Mouse (Mus musculus): ENCODE results near the gene Vcp.
"Not testable (repeated sequence)": the region's sequence is repeated elsewhere in the genome, so short reads cannot be mapped to it uniquely, and the experiment has no call there.

The Vcp gene

GRCm38 (mm10) chr4:43029749-43030148, 29.4 kb upstream of the Vcp start:
- no peak for DNase-seq (ENCODE audit: low spot score)

- DNase-seq (ENCODE audit: low spot score), result no peak
Measured at GRCm38 (mm10) chr4:43029121-43029520, 28.8 kb upstream of the Vcp start.

GRCm38 (mm10) chr4:43025084-43025960, 25.0 kb upstream of the Vcp start, which contains the start of gene Pigo:
TSS of gene Pigo (minus strand) at chr4:43025819.
- DNase-seq (ENCODE audit: low spot score), result peak; percentile 84

GRCm38 (mm10) chr4:43024673-43025072, 24.4 kb upstream of the Vcp start:
- no peak for DNase-seq (ENCODE audit: low spot score)

- DNase-seq (ENCODE audit: low spot score), result no peak
Measured at GRCm38 (mm10) chr4:43021341-43021740, 21.0 kb upstream of the Vcp start.

GRCm38 (mm10) chr4:43020876-43021275, 20.6 kb upstream of the Vcp start:
- no peak for DNase-seq (ENCODE audit: low spot score)

- DNase-seq (ENCODE audit: low spot score), result no peak
Measured at GRCm38 (mm10) chr4:43019641-43020465, 19.5 kb upstream of the Vcp start.

- DNase-seq (ENCODE audit: low spot score), result no peak
Measured at GRCm38 (mm10) chr4:43019176-43019575, 18.9 kb upstream of the Vcp start.

- DNase-seq (ENCODE audit: low spot score), result no peak
Measured at GRCm38 (mm10) chr4:43018156-43018555, 17.8 kb upstream of the Vcp start.

GRCm38 (mm10) chr4:43012091-43012490, 11.8 kb upstream of the Vcp start:
- no peak for DNase-seq (ENCODE audit: low spot score)

GRCm38 (mm10) chr4:43010161-43011038, 10.1 kb upstream of the Vcp start, which contains the start of gene Fancg:
TSS of gene Fancg (minus strand) at chr4:43010506.
- peak; percentile 71 for DNase-seq (ENCODE audit: low spot score)

GRCm38 (mm10) chr4:43005765-43006164, 5.5 kb upstream of the Vcp start:
- peak; percentile 52 for DNase-seq (ENCODE audit: low spot score)

GRCm38 (mm10) chr4:43004951-43005350, 4.6 kb upstream of the Vcp start:
- DNase-seq (ENCODE audit: low spot score), result no peak

- no peak for DNase-seq (ENCODE audit: low spot score)
Measured at GRCm38 (mm10) chr4:43002756-43003439, 2.6 kb upstream of the Vcp start.

- DNase-seq (ENCODE audit: low spot score), result no peak
Measured at GRCm38 (mm10) chr4:43001272-43001671, 965 bp upstream of the Vcp start.

- peak; percentile 84 for DNase-seq (ENCODE audit: low spot score)
Measured at GRCm38 (mm10) chr4:42999451-43000140, 711 bp downstream of the Vcp start.

- no peak for DNase-seq (ENCODE audit: low spot score)
Measured at GRCm38 (mm10) chr4:42998022-42998421, 2.3 kb downstream of the Vcp start.

GRCm38 (mm10) chr4:42988296-42988695, 12.0 kb downstream of the Vcp start:
- no peak for DNase-seq (ENCODE audit: low spot score)

GRCm38 (mm10) chr4:42980467-42980866, 19.8 kb downstream of the Vcp start:
- DNase-seq (ENCODE audit: low spot score), result not testable (repeated sequence)

GRCm38 (mm10) chr4:42978062-42978461, 22.2 kb downstream of the Vcp start:
- no peak for DNase-seq (ENCODE audit: low spot score)

GRCm38 (mm10) chr4:42973868-42974267, 26.4 kb downstream of the Vcp start:
- no peak for DNase-seq (ENCODE audit: low spot score)
